In the genomic region with DNA sequence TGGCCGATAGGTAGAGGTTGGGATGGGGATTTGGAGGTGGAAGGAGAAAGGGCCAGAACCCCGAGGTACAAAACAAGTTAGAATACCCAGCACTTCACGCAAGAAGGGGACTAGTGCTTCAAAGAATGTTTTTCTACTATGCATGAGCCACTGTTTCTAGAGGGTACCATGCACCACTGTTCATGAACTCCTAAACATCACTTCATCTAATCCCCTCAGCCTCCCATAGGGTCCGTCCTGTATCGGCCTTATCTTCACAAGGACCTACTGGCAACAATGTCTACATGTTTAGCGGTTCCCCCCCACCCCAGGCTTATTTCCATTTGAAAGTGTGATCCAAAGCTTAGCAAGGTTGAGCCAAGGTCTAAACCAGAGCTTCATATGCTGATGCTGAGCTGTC, we compare ENCODE assay signal across 8 mouse cellular contexts.
DNase-seq lines count a peak whose midpoint lies in the region; ATAC-seq lines count a peak whose summit lies in the region.
"Had no signal": no experiment of that assay in that cellular context is flagged by ENCODE, and none has a peak within 500 bp of the region (broad histone marks: within the 10 kb centered on the region; RNA-seq: fewer than 3 reads in every experiment).

No protein-coding gene starts in this region.

- no peaks in the 10 kb centered on the region for H3K4me1 ChIP-seq in liver, embryonic 11.5 days (replicated peaks; ENCODE audit: control insufficient read depth, insufficient read depth, low read length)
- H3K4me1 ChIP-seq in liver, embryonic 12.5 days, result no peaks in the 10 kb centered on the region
- peaks cover 14% of the 10 kb centered on the region for H3K4me1 ChIP-seq in forebrain, embryonic 15.5 days
- peaks cover 12% of the 10 kb centered on the region; the same call in 1 of the 2 replicates for H3K4me1 ChIP-seq in limb, embryonic 10.5 days
- peaks cover 14% of the 10 kb centered on the region for H3K4me1 ChIP-seq in neural tube, embryonic 15.5 days

- no peak overlapping the region for H3K9ac ChIP-seq in liver, embryonic 11.5 days (ENCODE audit: low read depth, low read length)
- no peak overlapping the region for H3K9ac ChIP-seq in liver, embryonic 12.5 days
- H3K9ac ChIP-seq in forebrain, embryonic 15.5 days (replicated peaks), result no peak overlapping the region
- no peak overlapping the region for H3K9ac ChIP-seq in neural tube, embryonic 15.5 days (replicated peaks)

- no peak overlapping the region for H3K4me3 ChIP-seq in liver, embryonic 11.5 days (ENCODE audit: low read depth, low read length)
- H3K4me3 ChIP-seq in liver, embryonic 12.5 days, result no peak overlapping the region
- no peak overlapping the region for H3K4me3 ChIP-seq in forebrain, embryonic 15.5 days
- H3K4me3 ChIP-seq in limb, embryonic 10.5 days, result no peak overlapping the region
- H3K4me3 ChIP-seq in neural tube, embryonic 15.5 days (replicated peaks), result no peak overlapping the region

- H3K36me3 ChIP-seq in liver, embryonic 11.5 days (ENCODE audit: control insufficient read depth, insufficient read depth, low read length), result no peaks in the 10 kb centered on the region
- H3K36me3 ChIP-seq in liver, embryonic 12.5 days, result no peaks in the 10 kb centered on the region
- no peaks in the 10 kb centered on the region for H3K36me3 ChIP-seq in forebrain, embryonic 15.5 days
- no peaks in the 10 kb centered on the region for H3K36me3 ChIP-seq in limb, embryonic 10.5 days
- no peaks in the 10 kb centered on the region for H3K36me3 ChIP-seq in neural tube, embryonic 15.5 days

- ATAC-seq in liver, embryonic 11.5 days (replicated peaks; ENCODE audit: low FRiP score), result 0 out of 2 replicates have a peak, but pooled peaks have one; percentile 4
- ATAC-seq in liver, embryonic 12.5 days, result no peak
- peak; percentile 38 for ATAC-seq in forebrain, embryonic 15.5 days (replicated peaks)
- peak; percentile 15; the same call in 1 of the 2 replicates for ATAC-seq in neural tube, embryonic 15.5 days (ENCODE audit: low FRiP score)
- ATAC-seq: liver, postnatal 0 days had no signal

- 71% methylated on average over 6 of the region's 6 CpGs for WGBS in liver, embryonic 11.5 days
- WGBS in liver, embryonic 12.5 days (ENCODE audit: insufficient replicate concordance), result 64% methylated on average over 6 of the region's 6 CpGs
- WGBS in forebrain, embryonic 15.5 days, result 62% methylated on average over 6 of the region's 6 CpGs
- WGBS in limb, embryonic 10.5 days, result 83% methylated on average over 6 of the region's 6 CpGs
- WGBS in neural tube, embryonic 15.5 days, result 80% methylated on average over 6 of the region's 6 CpGs

- no peaks in the 10 kb centered on the region for H3K27me3 ChIP-seq in liver, embryonic 11.5 days (replicated peaks; ENCODE audit: control insufficient read depth, insufficient read depth, low read length)
- H3K27me3 ChIP-seq in liver, embryonic 12.5 days (replicated peaks), result no peaks in the 10 kb centered on the region
- H3K27me3 ChIP-seq in forebrain, embryonic 15.5 days, result no peaks in the 10 kb centered on the region
- H3K27me3 ChIP-seq in limb, embryonic 10.5 days (ENCODE audit: low read depth, poor library complexity, severe bottlenecking), result no peaks in the 10 kb centered on the region
- H3K27me3 ChIP-seq in neural tube, embryonic 15.5 days (replicated peaks), result no peaks in the 10 kb centered on the region

- no peak for DNase-seq in liver, embryonic 11.5 days (ENCODE audit: low spot score)
- no peak for DNase-seq in limb, embryonic 10.5 days (ENCODE audit: low spot score)
- DNase-seq in embryo, embryonic 9.5 days (ENCODE audit: extremely low spot score), result no peak
- no peak for DNase-seq in adrenal gland, adult 2 months

- no peaks in the 10 kb centered on the region for H3K9me3 ChIP-seq in liver, embryonic 11.5 days (ENCODE audit: control insufficient read depth, low read length)
- no peaks in the 10 kb centered on the region for H3K9me3 ChIP-seq in liver, embryonic 12.5 days (replicated peaks)
- no peaks in the 10 kb centered on the region for H3K9me3 ChIP-seq in forebrain, embryonic 15.5 days
- H3K9me3 ChIP-seq in limb, embryonic 10.5 days (replicated peaks), result no peaks in the 10 kb centered on the region
- H3K9me3 ChIP-seq in neural tube, embryonic 15.5 days (replicated peaks), result no peaks in the 10 kb centered on the region

- H3K4me2 ChIP-seq in liver, embryonic 11.5 days, result no peak overlapping the region
- no peak overlapping the region for H3K4me2 ChIP-seq in liver, embryonic 12.5 days
- 0 out of 2 replicates have a peak overlapping the region, but pooled peaks have one; percentile 21 for H3K4me2 ChIP-seq in forebrain, embryonic 15.5 days (replicated peaks)
- H3K4me2 ChIP-seq in neural tube, embryonic 15.5 days, result peak overlapping the region; percentile 40; the same call in 1 of the 2 replicates

- H3K27ac ChIP-seq in liver, embryonic 11.5 days (ENCODE audit: low read depth, low read length), result no peak overlapping the region
- no peak overlapping the region for H3K27ac ChIP-seq in liver, embryonic 12.5 days
- H3K27ac ChIP-seq in forebrain, embryonic 15.5 days (replicated peaks), result no peak overlapping the region
- peak overlapping the region; percentile 37; the same call in 1 of the 2 replicates for H3K27ac ChIP-seq in limb, embryonic 10.5 days
- 0 out of 2 replicates have a peak overlapping the region, but pooled peaks have one; percentile 19 for H3K27ac ChIP-seq in neural tube, embryonic 15.5 days (replicated peaks)

Comparison
In these comparisons a context has a peak if more than half of its experiments do, and no peak if none do; other contexts are left out.
1. H3K27ac ChIP-seq: peak in limb, embryonic 10.5 days (single experiment) and neural tube, embryonic 15.5 days (single experiment); none in liver, embryonic 11.5 days (single experiment), liver, embryonic 12.5 days (single experiment) and forebrain, embryonic 15.5 days (single experiment).
2. H3K4me2 ChIP-seq: peak in forebrain, embryonic 15.5 days (single experiment) and neural tube, embryonic 15.5 days (single experiment); none in liver, embryonic 11.5 days (single experiment) and liver, embryonic 12.5 days (single experiment).